In genomic region chr10:86249283-86249682, GRCm38 (mm10) we compare ENCODE assay signal across 28 mouse cellular contexts. TPM values are rescaled to one million over a fixed set of nuclear protein-coding genes. Genes with fewer than 3 reads are reported as not detected.
"Had no signal": no experiment of that assay in that cellular context is flagged by ENCODE, and none has a peak within 500 bp of the region (broad histone marks: within the 10 kb centered on the region; RNA-seq: fewer than 3 reads in every experiment).

No protein-coding gene starts in this region.

- H3K4me1 ChIP-seq: limb, embryonic 10.5 days; limb, embryonic 12.5 days; limb, embryonic 13.5 days; limb, embryonic 15.5 days; liver, embryonic 12.5 days; liver, embryonic 13.5 days; liver, embryonic 15.5 days; lung, embryonic 15.5 days; midbrain, embryonic 12.5 days; midbrain, embryonic 13.5 days; midbrain, embryonic 15.5 days had no signal

- ATAC-seq: liver, embryonic 12.5 days; liver, postnatal 0 days; midbrain, embryonic 13.5 days; midbrain, embryonic 15.5 days; midbrain, embryonic 16.5 days had no signal

- DNase-seq: left cerebral cortex, postnatal 4 days; liver; liver, embryonic 13.5 days; liver, postnatal 0 days; lung, adult 2 months; lung, embryonic 14.5 days; lung, postnatal 14 days; lung, postnatal 36 days; midbrain, embryonic 14.5 days had no signal

- H3K36me3 ChIP-seq: limb, embryonic 10.5 days; limb, embryonic 12.5 days; limb, embryonic 13.5 days; limb, embryonic 15.5 days; liver, embryonic 12.5 days; liver, embryonic 13.5 days; liver, embryonic 15.5 days; lung, embryonic 15.5 days; midbrain, embryonic 10.5 days; midbrain, embryonic 12.5 days; midbrain, embryonic 13.5 days; midbrain, embryonic 15.5 days had no signal

- H3K9me3 ChIP-seq: limb, embryonic 10.5 days; limb, embryonic 12.5 days; limb, embryonic 13.5 days; limb, embryonic 15.5 days; liver, embryonic 12.5 days; liver, embryonic 13.5 days; liver, embryonic 15.5 days; lung, embryonic 15.5 days; megakaryocyte, embryonic 14.5 days; midbrain, embryonic 10.5 days; midbrain, embryonic 12.5 days; midbrain, embryonic 13.5 days; midbrain, embryonic 15.5 days had no signal

- H3K27ac ChIP-seq: limb, embryonic 12.5 days; limb, embryonic 13.5 days; limb, embryonic 15.5 days; liver, embryonic 12.5 days; liver, embryonic 13.5 days; liver, embryonic 14.5 days; liver, embryonic 15.5 days; lung, embryonic 15.5 days; macrophage; midbrain, embryonic 10.5 days; midbrain, embryonic 12.5 days; midbrain, embryonic 13.5 days; midbrain, embryonic 15.5 days had no signal

- H3K9ac ChIP-seq: limb, embryonic 12.5 days; limb, embryonic 13.5 days; limb, embryonic 15.5 days; liver, embryonic 12.5 days; liver, embryonic 13.5 days; liver, embryonic 14.5 days; liver, embryonic 15.5 days; liver, postnatal 0 days; lung, embryonic 14.5 days; lung, embryonic 15.5 days; midbrain, embryonic 12.5 days; midbrain, embryonic 13.5 days; midbrain, embryonic 15.5 days had no signal

- H3K4me2 ChIP-seq: limb, embryonic 12.5 days; limb, embryonic 13.5 days; limb, embryonic 15.5 days; liver, embryonic 11.5 days; liver, embryonic 12.5 days; liver, embryonic 13.5 days; liver, embryonic 15.5 days; lung, embryonic 14.5 days; lung, embryonic 15.5 days; midbrain, embryonic 11.5 days; midbrain, embryonic 12.5 days; midbrain, embryonic 13.5 days; midbrain, embryonic 15.5 days had no signal

- H3K4me3 ChIP-seq: limb, embryonic 10.5 days; limb, embryonic 12.5 days; limb, embryonic 13.5 days; limb, embryonic 15.5 days; liver, embryonic 12.5 days; liver, embryonic 13.5 days; liver, embryonic 15.5 days; lung, embryonic 15.5 days; megakaryocyte, embryonic 14.5 days; midbrain, embryonic 10.5 days; midbrain, embryonic 12.5 days; midbrain, embryonic 13.5 days; midbrain, embryonic 15.5 days; myocyte had no signal

- H3K27me3 ChIP-seq: limb, embryonic 12.5 days; limb, embryonic 13.5 days; limb, embryonic 15.5 days; liver, embryonic 12.5 days; liver, embryonic 13.5 days; liver, embryonic 15.5 days; lung, embryonic 15.5 days; megakaryocyte, embryonic 14.5 days; midbrain, embryonic 12.5 days; midbrain, embryonic 13.5 days; midbrain, embryonic 15.5 days had no signal

RNA-seq across cellular contexts. Expression of gene Timp3, which starts 50.9 kb away (rescaled TPM):
- total RNA-seq: monocyte, adult 5-6 weeks had no signal
